Mouse (Mus musculus) lung, adult 2 months (tissue): Measurements from ENCODE around the gene Dthd1.
A peak's percentile ranks its signal among the peaks of the same experiment; 100 is the strongest.

Experiments used
- CTCF ChIP-seq: fragments of 200-500 bp; IDR thresholded peaks from 2 replicates; pipeline ENCODE4 v1.5.1; 2011; ENCODE audit warnings: mild to moderate bottlenecking, low read length, control low read depth; ENCODE audit not compliant: insufficient read depth
- POLR2A ChIP-seq: fragments of 200-500 bp; IDR thresholded peaks from 2 replicates; pipeline ENCODE4 v1.6.1; 2011; ENCODE audit warnings: low read depth, mild to moderate bottlenecking, control low read depth, low read length, borderline replicate concordance; ENCODE audit errors: extremely low read depth

DNA sequence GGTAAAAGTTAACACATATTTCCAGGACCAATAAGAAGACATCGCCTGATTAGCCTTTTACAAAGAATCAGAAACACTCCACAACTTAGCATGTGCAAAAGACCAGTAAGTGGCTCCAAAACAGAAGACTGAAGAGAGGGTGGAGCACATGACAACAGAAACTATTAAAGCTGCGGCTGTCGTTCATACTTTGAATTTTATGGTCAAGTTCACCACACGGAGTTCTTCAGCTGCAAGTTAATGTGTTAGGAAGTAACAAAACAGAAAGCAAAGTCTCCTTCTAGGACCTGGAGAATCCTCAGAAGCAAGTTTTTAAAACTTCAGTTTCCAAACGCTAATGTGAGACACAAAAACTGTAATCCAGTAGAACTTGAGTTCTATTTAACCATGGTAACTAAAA, 49.5 kb upstream of the Dthd1 start:
- no peak for TF ChIP-seq CTCF
- 0 out of 2 replicates have a peak, but pooled peaks have one; percentile 21 for TF ChIP-seq POLR2A
